Mouse (Mus musculus): Measurements from ENCODE around the gene Crebrf. TPM values are rescaled to one million over a fixed set of nuclear protein-coding genes. Genes with fewer than 3 reads are reported as not detected.

Gene Crebrf
- total and polyA plus RNA-seq, 3 experiments = 1.3 to 3.8 TPM; not detected in 1

DNA sequence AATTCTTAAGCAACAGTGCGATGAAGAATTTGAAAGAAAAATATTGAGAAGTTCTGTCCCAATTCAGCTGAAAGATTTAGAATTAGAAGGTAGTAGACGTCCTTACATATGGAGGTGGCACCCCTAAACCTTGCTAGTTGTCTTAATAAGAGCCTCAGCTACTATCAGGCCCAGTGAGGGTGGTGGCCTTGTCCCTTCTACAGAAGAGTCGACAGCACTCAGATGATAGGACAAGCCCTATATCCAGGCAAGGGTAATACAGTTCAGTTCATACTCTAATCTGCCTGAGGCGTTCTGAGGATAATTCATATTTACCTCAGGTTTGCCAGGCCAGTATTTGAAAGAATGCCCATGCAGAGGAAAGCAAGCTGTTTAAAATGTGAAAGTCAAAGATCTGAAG lies 62.6 kb downstream of the Crebrf start:
- Histone ChIP-seq H3K79me2 (ENCODE audit: control insufficient read depth, insufficient read depth, low read length, poor library complexity) (peaks cover 5% of the 10 kb centered on the region; the same call in 1 of the 2 replicates), H3K36me3 (ENCODE audit: control insufficient read depth in 1 of 2, insufficient read depth in 2 of 2, low read length in 2 of 2) (peaks cover 0 to 26% of the 10 kb centered on the region in 2 experiments; a peak in 2 of 4 replicates), H3K27me3 (ENCODE audit: control insufficient read depth in 1 of 2, insufficient read depth in 2 of 2, low read length in 2 of 2) (no peaks in the 10 kb centered on the region), H3K9me3 (replicated peaks; ENCODE audit: insufficient read depth, low read length) (no peaks in the 10 kb centered on the region), H3K4me3 (ENCODE audit: control insufficient read depth in 1 of 2, insufficient read depth in 1 of 2, low read depth in 2 of 2, low read length in 2 of 2) (no peak overlapping the region), H3K9ac (ENCODE audit: control insufficient read depth, low read depth, low read length, poor library complexity, severe bottlenecking) (no peak overlapping the region), H3K27ac (ENCODE audit: control insufficient read depth, low read depth, low read length) (no peak overlapping the region), H3K4me1 (ENCODE audit: control insufficient read depth in 1 of 2, insufficient read depth in 2 of 2, low read length in 2 of 2) (peaks cover 24 to 29% of the 10 kb centered on the region in 2 experiments)
- no peak for DNase-seq (ENCODE audit: low read depth, low spot score)
- no peak for TF ChIP-seq MAX (IDR thresholded peaks at IDR 0.05; ENCODE audit: low read length)
- no peak for TF ChIP-seq SIN3A (IDR thresholded peaks at IDR 0.05; ENCODE audit: low read length)
- no peak for TF ChIP-seq USF1 (IDR thresholded peaks at IDR 0.05; ENCODE audit: low read depth, low read length)
- no peak for TF ChIP-seq HCFC1 (IDR thresholded peaks at IDR 0.05; ENCODE audit: low read depth, low read length)
- no peak for TF ChIP-seq MAFK (IDR thresholded peaks at IDR 0.05; ENCODE audit: borderline replicate concordance, low read depth, low read length)
- no peak for TF ChIP-seq GABPA (IDR thresholded peaks at IDR 0.05; ENCODE audit: low read depth, low read length)
- TF ChIP-seq EP300 (IDR thresholded peaks at IDR 0.05; ENCODE audit: low read depth in 1 of 2, low read length in 2 of 2) = no peak
- TF ChIP-seq RCOR1 (IDR thresholded peaks at IDR 0.05; ENCODE audit: low read depth, low read length) = no peak
- TF ChIP-seq TBP (IDR thresholded peaks at IDR 0.05; ENCODE audit: low read depth, low read length) = no peak

DNA sequence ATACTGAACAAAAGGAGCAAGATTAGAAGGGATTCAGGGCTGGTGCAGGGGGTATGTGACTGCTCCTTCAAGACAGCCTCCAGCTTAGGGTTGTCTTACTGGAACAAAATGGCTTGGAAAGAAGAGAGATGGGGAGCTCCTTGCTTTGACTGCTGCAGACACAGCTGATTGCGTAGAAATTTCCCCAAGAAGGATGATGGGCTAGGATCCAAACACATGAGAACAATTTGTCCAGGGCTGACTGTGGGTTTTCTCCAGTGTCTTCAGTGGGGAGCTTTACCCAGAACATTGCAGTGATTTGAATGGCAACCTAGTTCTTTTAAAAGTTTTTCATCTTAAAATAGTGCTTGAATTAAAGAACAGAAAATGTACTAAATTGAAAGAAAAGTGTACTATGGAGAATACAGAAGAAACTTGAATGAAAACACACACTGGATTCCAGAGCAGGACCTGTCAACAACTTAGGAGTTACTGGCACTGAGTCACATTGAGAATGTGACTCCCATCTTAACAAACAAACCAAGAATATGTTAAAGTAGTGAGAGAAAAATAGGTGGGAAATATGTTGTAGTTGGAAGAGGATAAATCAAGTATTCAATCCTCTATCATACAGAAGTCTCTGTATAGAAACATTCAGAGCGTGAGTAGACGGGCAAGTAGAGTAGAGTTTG lies 63.1 kb downstream of the Crebrf start:
- no peak for DNase-seq (ENCODE audit: low read depth, low spot score)
- H3K27ac ChIP-seq (ENCODE audit: control insufficient read depth, low read depth, low read length) = no peak overlapping the region
- peaks cover 24 to 29% of the 10 kb centered on the region in 2 experiments for H3K4me1 ChIP-seq (ENCODE audit: control insufficient read depth in 1 of 2, insufficient read depth in 2 of 2, low read length in 2 of 2)
- H3K9ac ChIP-seq (ENCODE audit: control insufficient read depth, low read depth, low read length, poor library complexity, severe bottlenecking) = no peak overlapping the region
- H3K79me2 ChIP-seq (ENCODE audit: control insufficient read depth, insufficient read depth, low read length, poor library complexity) = peaks cover 5% of the 10 kb centered on the region; the same call in 1 of the 2 replicates
- TF ChIP-seq ZMIZ1 (IDR thresholded peaks at IDR 0.05; ENCODE audit: low read depth, low read length) (no peak), ELF1 (IDR thresholded peaks at IDR 0.05; ENCODE audit: low read depth, low read length) (no peak), USF2 (IDR thresholded peaks at IDR 0.05; ENCODE audit: borderline replicate concordance in 1 of 2, insufficient read depth in 1 of 2, low read depth in 1 of 2, low read length in 2 of 2) (no peak), GATA1 (IDR thresholded peaks at IDR 0.05; ENCODE audit: low read depth, low read length) (no peak), ETS1 (IDR thresholded peaks at IDR 0.05; ENCODE audit: low read depth, low read length) (no peak), UBTF (IDR thresholded peaks at IDR 0.05; ENCODE audit: borderline replicate concordance, insufficient read depth, low read depth, low read length) (no peak), ZKSCAN1 (IDR thresholded peaks at IDR 0.05; ENCODE audit: low read depth, low read length) (no peak), KAT2A (conservative IDR thresholded peaks at IDR 0.05; ENCODE audit: low read depth, low read length) (no peak), USF1 (IDR thresholded peaks at IDR 0.05; ENCODE audit: low read depth, low read length) (no peak), E2F4 (IDR thresholded peaks at IDR 0.05; ENCODE audit: borderline replicate concordance, low read depth, low read length) (no peak), CHD2 (IDR thresholded peaks at IDR 0.05; ENCODE audit: low read length) (no peak), POLR2A (IDR thresholded peaks at IDR 0.05; ENCODE audit: control insufficient read depth in 1 of 2, insufficient read depth in 1 of 2, low read depth in 1 of 2, low read length in 2 of 2, poor library complexity in 1 of 2) (no peak)
- H3K4me3 ChIP-seq (ENCODE audit: control insufficient read depth in 1 of 2, insufficient read depth in 1 of 2, low read depth in 2 of 2, low read length in 2 of 2) = no peak overlapping the region
- peaks cover 0 to 26% of the 10 kb centered on the region in 2 experiments; a peak in 2 of 4 replicates for H3K36me3 ChIP-seq (ENCODE audit: control insufficient read depth in 1 of 2, insufficient read depth in 2 of 2, low read length in 2 of 2)
- no peaks in the 10 kb centered on the region for H3K27me3 ChIP-seq (ENCODE audit: control insufficient read depth in 1 of 2, insufficient read depth in 2 of 2, low read length in 2 of 2)
- no peaks in the 10 kb centered on the region for H3K9me3 ChIP-seq (replicated peaks; ENCODE audit: insufficient read depth, low read length)

Data from MEL (cell line).